Mouse (Mus musculus) midbrain, embryonic 16.5 days (tissue): ENCODE results near the gene Ggt5. TPM values are rescaled to one million over a fixed set of nuclear protein-coding genes. Genes with fewer than 3 reads are reported as not detected.

ENCODE experiments used
- ATAC-seq: fragments of 200-750 bp; cut with Nextera tagmentation; 2 replicates; pipeline ENCODE4 v1.8.0; 2017; ENCODE audit warnings: moderate TSS enrichment
- H3K27ac ChIP-seq: fragments of 300-500 bp; sonication (generic); 2 replicates; pipeline ENCODE4 v1.5.1; 2014; ENCODE audit warnings: mild to moderate bottlenecking, low read length, mixed read lengths
- H3K27me3 ChIP-seq: fragments of 300-500 bp; sonication (generic); 2 replicates; pipeline ENCODE4 v1.6.1; 2014; ENCODE audit warnings: low read depth, low read length, mixed read lengths; ENCODE audit not compliant: control insufficient read depth, insufficient read depth
- H3K36me3 ChIP-seq: fragments of 300-500 bp; sonication (generic); 2 replicates; pipeline ENCODE4 v1.6.1; 2014; ENCODE audit warnings: mild to moderate bottlenecking, low read length, moderate library complexity, mixed read lengths; ENCODE audit not compliant: control insufficient read depth, insufficient read depth
- H3K4me1 ChIP-seq: fragments of 300-500 bp; sonication (generic); 2 replicates; pipeline ENCODE4 v1.6.1; 2014; ENCODE audit warnings: mild to moderate bottlenecking, low read length, mixed read lengths; ENCODE audit not compliant: control insufficient read depth, insufficient read depth
- H3K4me2 ChIP-seq: fragments of 300-500 bp; sonication (generic); 2 replicates; pipeline ENCODE4 v1.6.1; 2014; ENCODE audit warnings: mild to moderate bottlenecking, low read length, mixed read lengths
- H3K4me3 ChIP-seq: fragments of 300-500 bp; sonication (generic); 2 replicates; pipeline ENCODE4 v1.5.1; 2014; ENCODE audit warnings: low read depth, mild to moderate bottlenecking, low read length, moderate library complexity, mixed read lengths
- H3K9ac ChIP-seq: fragments of 300-500 bp; sonication (generic); 2 replicates; pipeline ENCODE4 v1.6.1; 2014; ENCODE audit warnings: low read depth, low read length, mixed read lengths
- H3K9me3 ChIP-seq: fragments of 300-500 bp; sonication (generic); replicated peaks from 2 replicates; pipeline ENCODE4 v1.6.1; 2014; ENCODE audit warnings: mild to moderate bottlenecking, low read length, mixed read lengths; ENCODE audit not compliant: control insufficient read depth, poor library complexity, severe bottlenecking
- WGBS: fragments of 180-500 bp; shearing (Covaris S2); extraction: QIAGEN DNeasy Blood & Tissue Kit; methylation state at CpG from one replicate; pipeline ENCODE4 v1.1.7; 2014; 5-methylcytosine and 5-hydroxymethylcytosine counted together
- polyA plus RNA-seq: library from polyadenylated mRNA; unstranded; fragments of >200 nt; fragmentation: Nextera tagmentation; extraction: Ambion mirVana; gene quantifications from 2 replicates; pipeline ENCODE4 v1.2.1, GENCODE M21; 2015

Gene Ggt5
- polyA plus RNA-seq, 1 experiment from 2014 or later: 2.1 TPM

DNA sequence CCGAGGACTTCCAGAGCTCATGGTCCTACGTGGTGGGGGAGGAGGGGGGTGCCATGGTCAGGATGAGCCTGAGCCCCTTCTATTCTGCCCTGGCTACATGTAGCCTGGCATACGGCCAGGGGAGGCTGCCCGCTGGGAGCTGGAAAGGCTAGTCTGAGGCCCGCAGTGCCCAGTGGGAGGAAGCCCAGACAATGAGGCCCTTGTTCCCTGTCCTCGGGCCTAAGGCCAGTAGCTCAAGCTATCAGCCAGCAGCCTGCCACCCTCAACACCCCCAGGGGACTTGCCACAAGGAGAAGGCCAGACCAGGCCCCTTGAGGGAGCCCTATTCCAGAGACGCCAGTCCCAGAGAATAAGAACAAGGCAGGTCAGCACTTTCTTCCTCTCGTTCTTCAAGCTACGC, 33.1 kb upstream of the Ggt5 start:
- H3K4me1 ChIP-seq: peaks cover 32% of the 10 kb centered on the region

DNA sequence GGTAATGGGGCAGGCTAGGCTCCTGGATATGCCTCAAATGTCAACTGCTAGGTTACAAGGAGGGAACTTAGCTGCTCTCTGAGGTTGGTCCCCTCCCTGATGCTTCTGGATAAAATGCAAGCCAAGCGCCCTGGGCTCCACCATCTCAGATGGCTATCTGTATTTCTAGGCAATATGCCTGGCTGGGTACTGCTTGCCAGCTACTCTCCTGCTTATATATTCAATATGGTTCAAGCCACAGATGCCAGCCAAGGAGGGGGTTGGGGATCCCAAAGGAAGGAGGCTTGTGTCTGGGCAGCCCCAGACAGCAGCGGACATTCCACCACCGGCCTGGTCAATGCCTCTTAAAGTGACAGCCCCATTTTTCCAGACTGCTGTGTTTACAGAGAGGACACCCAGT, 30.6 kb upstream of the Ggt5 start:
- H3K36me3 ChIP-seq: peaks cover 10% of the 10 kb centered on the region
- ATAC-seq: peak; percentile 17
- H3K27me3 ChIP-seq: no peaks in the 10 kb centered on the region
- H3K4me3 ChIP-seq: peak overlapping the region; percentile 55
- peak overlapping the region; percentile 97 for H3K27ac ChIP-seq
- peaks cover 36% of the 10 kb centered on the region for H3K4me1 ChIP-seq
- H3K9ac ChIP-seq: peak overlapping the region; percentile 85
- H3K4me2 ChIP-seq: peak overlapping the region; percentile 88
- H3K9me3 ChIP-seq: no peaks in the 10 kb centered on the region
- WGBS: 21% methylated on average over 3 of the region's 3 CpGs

More for the DNA sequence above, 33.1 kb upstream of the Ggt5 start:
- no peak overlapping the region for H3K4me2 ChIP-seq
- peaks cover 14% of the 10 kb centered on the region for H3K36me3 ChIP-seq
- ATAC-seq: peak; percentile 39
- no peak overlapping the region for H3K4me3 ChIP-seq
- H3K9ac ChIP-seq: no peak overlapping the region
- no peaks in the 10 kb centered on the region for H3K9me3 ChIP-seq
- WGBS: 16% methylated on average over 9 of the region's 9 CpGs
- no peaks in the 10 kb centered on the region for H3K27me3 ChIP-seq
- peak overlapping the region; percentile 35 for H3K27ac ChIP-seq

DNA sequence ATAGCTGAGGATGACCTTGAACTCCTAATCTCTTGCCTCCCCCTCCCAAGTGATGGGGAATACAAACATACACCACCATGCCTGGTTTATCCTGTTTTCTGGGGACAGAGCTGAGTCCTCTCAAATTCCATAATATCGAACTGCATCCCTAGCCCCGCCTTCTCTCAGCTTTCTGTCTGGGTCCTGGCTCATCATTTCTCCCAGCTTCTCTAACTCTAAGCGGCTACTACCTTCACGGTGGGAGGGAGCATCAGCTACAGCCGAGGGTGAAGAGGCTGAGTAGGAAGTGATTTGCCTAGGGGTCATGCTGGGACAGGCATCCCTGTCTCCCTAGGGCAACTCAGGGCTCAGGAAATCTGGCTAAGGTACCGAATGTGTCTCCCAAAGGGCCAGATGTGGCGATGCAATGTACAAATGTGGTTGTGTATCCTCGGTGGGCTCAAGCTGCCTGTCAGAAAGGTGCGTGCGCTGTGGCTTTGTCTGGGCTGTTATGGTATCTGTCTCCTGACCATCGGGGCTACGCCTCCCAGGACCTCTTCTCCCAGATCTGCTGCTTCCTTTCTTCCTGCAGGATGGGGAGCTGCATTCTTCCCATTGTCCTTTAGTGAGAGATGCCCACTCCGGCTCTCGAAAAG, 30.0 kb upstream of the Ggt5 start:
- peaks cover 36% of the 10 kb centered on the region for H3K4me1 ChIP-seq
- WGBS: 3% methylated on average over 14 of the region's 14 CpGs
- H3K9me3 ChIP-seq: no peaks in the 10 kb centered on the region
- peak overlapping the region; percentile 85 for H3K9ac ChIP-seq
- peak overlapping the region; percentile 97 for H3K27ac ChIP-seq
- ATAC-seq: peak; percentile 29
- peak overlapping the region; percentile 55 for H3K4me3 ChIP-seq
- H3K36me3 ChIP-seq: peaks cover 4% of the 10 kb centered on the region
- H3K4me2 ChIP-seq: peak overlapping the region; percentile 88
- no peaks in the 10 kb centered on the region for H3K27me3 ChIP-seq

DNA sequence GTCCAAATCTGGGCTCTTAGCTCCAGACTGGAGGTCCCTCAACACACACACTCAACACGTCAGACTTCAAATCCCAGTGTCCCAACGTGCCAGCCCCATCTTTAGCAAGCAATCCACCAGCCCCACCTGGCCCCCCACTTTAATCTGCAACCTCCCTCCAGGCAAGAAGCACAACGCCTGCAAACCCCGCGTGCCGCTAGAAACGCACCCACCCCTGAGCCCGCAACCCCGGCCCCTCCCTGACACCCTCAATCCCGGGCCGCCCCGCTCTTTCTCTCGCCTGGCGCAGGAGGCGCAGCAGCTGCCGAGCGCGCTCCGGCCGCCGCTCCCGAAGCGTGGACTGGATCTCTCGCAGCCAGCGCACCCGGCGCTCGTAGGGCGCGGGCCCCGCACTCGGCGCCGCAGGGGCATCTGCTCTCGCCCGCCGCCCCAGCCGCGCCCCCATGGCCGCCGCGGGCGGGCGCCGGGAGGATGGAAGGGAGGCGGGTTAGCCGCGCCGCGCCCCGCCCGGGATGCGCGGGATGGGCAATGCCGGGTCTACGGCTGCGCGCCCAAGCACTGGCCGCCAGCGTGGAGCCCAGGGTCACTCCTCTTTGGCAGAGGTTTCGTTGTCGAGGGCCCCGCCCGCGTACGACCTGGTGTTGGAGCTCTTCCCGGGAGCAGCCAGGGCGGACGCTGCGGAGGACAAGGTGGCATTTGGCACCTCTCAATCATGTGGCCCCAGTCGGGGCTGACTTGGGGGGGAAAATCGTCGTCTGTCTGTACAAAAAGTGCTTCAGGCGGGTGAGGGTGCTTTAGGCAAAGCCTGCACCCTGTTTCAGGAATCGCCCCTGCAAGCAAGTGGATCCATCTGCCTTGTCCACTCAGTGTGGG, 29.2 kb upstream of the Ggt5 start, which contains the start of gene Lrrc75b:
Lrrc75b (minus strand) TSS at position 655 of the 873 bp plus-strand sequence.
- Histone ChIP-seq H3K36me3 (peaks cover 4% of the 10 kb centered on the region; the same call in 1 of the 2 replicates), H3K4me3 (peak within 1 kb of the TSS; percentile 55), H3K4me2 (peak within 1 kb of the TSS; percentile 88), H3K9me3 (no peaks in the 10 kb centered on the region), H3K27ac (peak within 1 kb of the TSS; percentile 97), H3K9ac (peak within 1 kb of the TSS; percentile 85), H3K4me1 (peaks cover 36% of the 10 kb centered on the region), H3K27me3 (no peaks in the 10 kb centered on the region)
- ATAC-seq: peak; percentile 61
- WGBS: under 1% methylated on average over 72 of the region's 75 CpGs

- Histone ChIP-seq H3K9ac (peak overlapping the region; percentile 85), H3K4me1 (peaks cover 36% of the 10 kb centered on the region), H3K9me3 (no peaks in the 10 kb centered on the region), H3K27ac (peak overlapping the region; percentile 97), H3K4me2 (peak overlapping the region; percentile 88), H3K36me3 (peaks cover 4% of the 10 kb centered on the region; the same call in 1 of the 2 replicates), H3K27me3 (no peaks in the 10 kb centered on the region), H3K4me3 (peak overlapping the region; percentile 55)
- WGBS: 8% methylated on average over 6 of the region's 6 CpGs
- peak; percentile 22 for ATAC-seq
Measured at GRCm38 (mm10) chr10:75560549-75560899, 28.6 kb upstream of the Ggt5 start.

- Histone ChIP-seq H3K27me3 (no peaks in the 10 kb centered on the region), H3K4me1 (peaks cover 36% of the 10 kb centered on the region), H3K9me3 (no peaks in the 10 kb centered on the region), H3K36me3 (0 out of 2 replicates have a peak, but pooled peaks cover 4% of the 10 kb centered on the region), H3K4me2 (peak within 1 kb of the TSS; percentile 88), H3K4me3 (peak within 1 kb of the TSS; percentile 55), H3K9ac (peak within 1 kb of the TSS; percentile 85), H3K27ac (peak within 1 kb of the TSS; percentile 97)
- no peak for ATAC-seq
- 56% methylated on average over 10 of the region's 10 CpGs for WGBS
Measured at GRCm38 (mm10) chr10:75561071-75561654, 28.0 kb upstream of the Ggt5 start, which contains the start of gene Ggt1. Gene Ggt1 (plus strand): TSS chr10:75561604.

GRCm38 (mm10) chr10:75562596-75562995, 26.5 kb upstream of the Ggt5 start:
- H3K4me3 ChIP-seq: no peak overlapping the region
- no peaks in the 10 kb centered on the region for H3K9me3 ChIP-seq
- no peak overlapping the region for H3K4me2 ChIP-seq
- WGBS: 89% methylated on average over 8 of the region's 8 CpGs
- H3K4me1 ChIP-seq: peaks cover 23% of the 10 kb centered on the region
- H3K36me3 ChIP-seq: no peaks in the 10 kb centered on the region
- no peak overlapping the region for H3K27ac ChIP-seq
- H3K9ac ChIP-seq: no peak overlapping the region
- ATAC-seq: no peak
- H3K27me3 ChIP-seq: no peaks in the 10 kb centered on the region

DNA sequence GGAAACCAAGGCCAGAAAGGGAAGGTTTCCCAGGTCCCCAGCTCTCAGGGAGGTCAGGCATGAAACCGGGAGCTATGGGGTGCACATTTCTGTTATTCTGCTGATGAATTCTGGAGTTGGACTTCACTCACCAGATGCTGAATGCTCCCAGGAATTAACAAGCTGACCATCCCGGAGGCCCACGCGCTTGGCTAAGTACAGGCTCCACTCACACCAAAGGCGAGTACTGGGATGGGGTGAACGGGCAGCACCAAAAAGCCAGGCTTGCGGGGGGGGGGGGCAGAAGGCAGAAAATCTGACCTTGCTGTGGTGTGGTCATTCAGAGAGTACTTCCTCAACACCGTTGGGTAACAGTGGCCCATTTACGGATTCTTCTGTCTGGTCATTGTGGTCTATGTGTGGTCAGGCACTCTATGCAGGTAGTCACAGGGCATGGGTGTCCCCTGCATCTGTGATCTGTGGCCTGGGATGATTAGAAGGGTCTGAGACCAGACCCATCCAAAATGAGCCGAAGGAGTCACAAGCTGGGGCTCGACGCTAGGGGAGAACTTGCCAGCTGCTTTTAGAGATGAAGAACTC, 24.4 kb upstream of the Ggt5 start:
- H3K27me3 ChIP-seq: no peaks in the 10 kb centered on the region
- WGBS: 87% methylated on average over 12 of the region's 12 CpGs
- no peak overlapping the region for H3K4me2 ChIP-seq
- no peaks in the 10 kb centered on the region for H3K9me3 ChIP-seq
- no peak overlapping the region for H3K27ac ChIP-seq
- ATAC-seq: no peak
- no peak overlapping the region for H3K9ac ChIP-seq
- H3K36me3 ChIP-seq: no peaks in the 10 kb centered on the region
- no peak overlapping the region for H3K4me3 ChIP-seq
- H3K4me1 ChIP-seq: peaks cover 12% of the 10 kb centered on the region; the same call in 1 of the 2 replicates
